Mouse (Mus musculus) skeletal muscle tissue, adult 2 months (tissue): Measurements from ENCODE around the gene Cxcl1.

Source experiments
- DNase-seq: peaks from one replicate; pipeline ENCODE4 v3.0.0-alpha.2; 2012; ENCODE audit warnings: low read depth, low spot score

Cxcl1 gene

DNA sequence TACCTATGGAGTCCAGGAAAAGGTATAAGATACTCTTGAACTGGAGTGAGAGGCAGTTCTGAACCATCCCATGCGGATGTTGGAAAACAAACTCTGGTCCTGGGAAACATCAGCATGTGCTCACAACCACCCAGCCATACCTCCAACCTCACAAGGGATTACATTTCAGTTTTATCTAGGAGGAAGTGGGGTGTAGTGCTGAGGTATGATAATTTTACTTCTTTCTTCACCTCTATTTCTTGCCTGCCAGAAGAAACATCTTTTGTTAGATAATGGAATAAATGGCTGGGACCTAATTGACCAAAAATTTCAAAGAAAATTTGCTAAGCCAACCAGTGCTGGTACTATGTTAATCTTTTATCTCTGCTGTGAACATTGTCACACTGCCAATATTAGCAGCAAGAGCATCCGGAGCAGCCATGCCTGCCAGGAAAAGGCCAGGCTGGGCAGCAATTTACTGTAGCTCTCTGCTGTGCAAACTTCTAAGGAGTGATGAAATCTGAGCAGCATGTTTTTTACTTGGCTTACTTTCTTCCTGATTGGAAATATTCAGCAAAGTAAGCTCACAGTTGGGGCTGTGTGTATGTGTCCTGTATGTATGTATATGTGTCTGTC lies 6.3 kb upstream of the Cxcl1 start:
- no peak for DNase-seq

DNA sequence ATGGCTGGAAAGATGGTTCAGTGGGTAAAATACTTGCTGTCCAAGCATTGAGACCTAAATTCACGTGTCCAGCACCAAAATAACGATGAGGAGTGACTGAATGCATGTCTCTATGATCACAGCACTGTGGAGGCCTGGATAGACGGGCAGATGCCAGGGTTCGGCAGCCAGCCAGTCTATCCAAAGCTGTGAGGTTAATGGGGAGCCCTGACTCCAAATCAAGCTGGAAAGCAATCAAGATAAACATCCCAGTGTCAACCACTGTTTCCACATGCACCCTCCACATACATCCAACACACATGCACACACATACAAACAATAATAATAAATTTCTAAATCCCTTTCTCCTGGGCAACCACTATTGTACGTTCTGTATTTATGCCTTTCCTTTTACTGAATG lies 2.4 kb upstream of the Cxcl1 start:
- no peak for DNase-seq

DNA sequence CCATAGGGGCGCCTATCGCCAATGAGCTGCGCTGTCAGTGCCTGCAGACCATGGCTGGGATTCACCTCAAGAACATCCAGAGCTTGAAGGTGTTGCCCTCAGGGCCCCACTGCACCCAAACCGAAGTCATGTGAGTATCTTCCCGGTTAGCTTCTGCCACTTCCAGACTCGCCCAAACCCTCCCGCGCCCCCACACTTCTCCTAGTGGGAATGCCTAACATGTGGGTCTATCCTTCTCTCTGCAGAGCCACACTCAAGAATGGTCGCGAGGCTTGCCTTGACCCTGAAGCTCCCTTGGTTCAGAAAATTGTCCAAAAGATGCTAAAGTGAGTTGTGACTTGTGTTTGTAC lies 398 bp downstream of the Cxcl1 start:
- no peak for DNase-seq

DNA sequence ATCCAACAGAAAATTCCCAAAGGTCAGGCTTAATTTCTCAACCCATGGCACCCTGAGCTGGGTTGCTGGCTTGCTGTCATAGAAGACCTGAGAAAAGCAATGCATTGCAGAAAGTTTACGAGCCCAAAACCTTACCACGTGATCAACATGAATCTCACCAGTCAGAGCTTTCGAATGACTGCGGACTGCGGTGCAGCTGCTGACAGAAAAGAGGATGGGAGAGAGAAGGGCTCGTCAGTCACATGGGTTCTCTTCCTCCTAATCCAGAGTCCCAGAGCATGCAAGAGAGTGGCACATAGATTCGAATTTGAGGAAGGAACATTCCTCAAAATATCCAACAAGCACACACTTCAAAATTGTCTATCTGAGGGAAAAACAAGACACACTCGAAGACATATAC lies 3.2 kb downstream of the Cxcl1 start:
- DNase-seq, result no peak

DNA sequence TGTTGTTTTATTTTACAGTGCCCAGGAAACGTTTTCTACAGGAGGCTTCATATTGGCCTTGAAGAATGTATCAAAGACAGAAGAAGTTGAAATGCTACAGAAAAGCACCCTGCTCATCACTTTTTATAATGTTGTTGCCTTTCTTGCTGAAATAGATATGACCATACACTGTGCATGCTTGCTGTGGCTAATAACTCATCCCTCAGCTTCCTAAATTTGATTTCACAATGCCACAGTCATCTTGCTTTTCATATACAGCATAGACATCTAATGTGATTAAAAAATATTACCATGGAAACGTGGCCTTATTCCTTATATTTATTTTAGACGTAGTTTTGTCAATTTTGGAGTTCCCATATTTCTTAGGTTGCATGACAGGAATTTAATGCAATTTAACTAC lies 6.4 kb downstream of the Cxcl1 start:
- DNase-seq, result no peak

DNA sequence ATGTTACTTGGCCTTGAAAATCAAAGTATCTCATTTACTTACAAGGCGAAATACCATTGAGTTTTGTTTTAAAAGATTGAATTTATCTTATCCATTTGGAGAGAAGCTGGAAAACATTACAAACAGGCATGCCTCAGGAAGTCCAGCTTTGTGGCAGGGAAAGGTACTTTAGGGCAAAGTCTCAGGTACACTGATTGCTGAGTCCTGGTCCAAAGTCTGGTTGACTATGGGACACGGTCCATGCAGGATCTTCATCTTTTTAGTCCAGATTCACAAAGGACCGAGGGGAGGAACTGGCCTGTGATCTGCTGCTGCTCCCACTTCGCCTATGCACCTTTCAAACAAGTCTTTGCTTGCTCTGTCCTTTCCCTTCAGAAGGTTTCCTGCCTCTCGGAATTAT lies 8.3 kb downstream of the Cxcl1 start:
- no peak for DNase-seq

DNA sequence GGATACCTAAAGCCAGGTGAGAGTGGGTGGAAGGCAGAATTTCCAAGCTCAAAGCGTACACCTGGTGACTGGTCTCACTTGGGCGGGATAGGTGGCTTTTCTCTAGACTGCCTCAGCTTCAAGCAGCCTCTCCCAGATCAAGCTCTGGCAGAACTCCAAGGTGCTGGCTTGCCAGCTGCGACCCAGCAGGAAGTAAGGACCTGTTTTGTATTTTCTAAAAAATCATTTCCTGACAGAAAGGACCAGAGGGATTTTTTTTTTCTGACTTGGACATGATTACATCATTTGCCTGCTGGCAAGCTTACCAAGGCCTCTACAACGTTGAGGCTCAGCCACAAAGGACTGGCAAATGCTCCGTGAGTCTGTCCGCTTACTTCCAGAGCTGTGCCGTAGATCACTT lies 9.1 kb downstream of the Cxcl1 start:
- peak; percentile 67 for DNase-seq

DNA sequence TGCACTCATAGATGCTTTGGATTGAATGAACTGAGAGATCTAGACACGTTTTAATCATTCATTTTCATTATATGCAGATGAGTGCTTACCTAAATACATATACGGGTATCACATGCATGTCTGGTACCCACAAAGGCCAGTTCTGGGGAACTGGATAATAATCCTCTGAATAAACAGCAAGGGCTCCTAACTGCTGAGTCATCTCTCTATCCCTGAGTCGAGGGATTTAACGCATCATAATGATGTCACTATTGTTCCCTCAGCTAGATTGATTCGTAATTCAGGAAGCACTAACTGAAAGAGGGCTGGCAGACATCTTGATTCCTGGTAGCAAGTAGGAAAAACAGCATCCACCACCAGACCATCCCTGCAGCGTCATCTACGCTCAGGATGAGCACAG lies 9.6 kb downstream of the Cxcl1 start:
- DNase-seq, result no peak

DNA sequence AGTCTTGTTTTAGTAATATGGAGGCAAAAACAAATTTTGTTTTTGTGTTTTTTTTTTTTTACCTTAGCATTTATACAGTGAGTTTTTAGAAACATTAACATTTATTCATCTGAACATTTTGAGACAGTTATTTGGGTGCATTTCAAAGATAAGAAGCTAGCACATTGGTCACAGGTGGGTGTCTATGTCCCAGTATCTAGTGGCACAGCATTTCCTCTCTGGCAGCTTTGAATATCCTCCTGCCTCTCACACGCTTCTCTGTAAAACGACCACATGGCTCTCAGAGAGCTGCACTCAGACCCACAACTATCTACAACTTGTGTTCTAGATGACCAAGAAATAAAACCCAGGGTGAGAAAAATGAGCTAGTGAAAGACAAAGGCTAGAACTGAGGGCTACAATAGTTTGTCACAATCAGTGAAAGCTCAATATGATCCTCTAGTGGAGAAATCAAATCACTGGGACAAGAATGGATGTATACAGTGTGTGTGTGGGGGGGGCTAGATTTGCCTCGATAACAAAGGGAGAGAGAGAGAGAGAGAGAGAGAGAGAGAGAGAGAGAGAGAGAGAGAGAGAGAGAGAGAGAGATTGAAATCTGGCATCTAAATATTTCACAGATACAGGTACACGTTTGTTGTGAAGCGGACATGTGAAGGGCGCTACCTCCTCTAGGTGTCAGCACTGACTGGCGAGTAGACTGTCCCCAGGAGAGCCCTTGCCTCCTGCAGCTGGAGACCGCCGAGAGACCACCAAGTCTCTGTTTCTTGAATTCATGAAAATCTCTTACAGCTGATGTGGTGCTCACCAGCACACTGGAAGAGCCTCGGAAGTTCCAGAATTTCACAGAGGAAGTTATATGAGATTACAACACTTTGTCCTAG lies 11.6 kb downstream of the Cxcl1 start:
- no peak for DNase-seq

DNA sequence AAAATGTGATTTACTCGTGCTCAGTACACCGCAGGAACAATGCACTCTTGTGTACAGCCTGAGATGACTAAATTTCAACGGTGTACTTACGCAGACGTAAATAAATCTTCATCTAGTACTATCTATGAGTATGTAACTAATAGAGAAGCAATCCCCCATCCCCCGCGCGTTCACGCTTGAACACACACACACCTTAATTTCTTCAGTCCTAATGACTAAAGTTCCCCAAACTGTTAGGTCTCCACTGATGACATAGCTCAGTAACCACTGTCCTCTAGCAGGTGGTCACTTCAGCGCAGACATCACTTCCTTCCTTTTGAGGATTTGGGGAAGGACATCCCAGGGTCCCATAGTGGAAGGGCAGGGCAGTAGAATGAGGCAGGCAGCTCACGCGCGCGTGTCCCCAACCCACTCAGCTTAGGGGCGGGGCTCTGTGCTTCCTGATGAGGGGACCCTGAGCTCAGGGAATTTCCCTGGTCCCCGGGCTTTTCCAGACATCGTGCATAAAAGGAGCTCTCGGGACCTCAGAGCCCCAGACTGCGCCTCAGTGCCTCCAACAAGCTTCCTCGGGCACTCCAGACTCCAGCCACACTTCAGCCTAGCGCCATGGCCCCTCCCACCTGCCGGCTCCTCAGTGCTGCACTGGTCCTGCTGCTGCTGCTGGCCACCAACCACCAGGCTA lies 12.4 kb downstream of the Cxcl1 start, which contains the start of gene Cxcl2:
Gene Cxcl2, plus strand, starts transcription at position 533 of the 682 bp plus-strand sequence.
- no peak for DNase-seq

DNA sequence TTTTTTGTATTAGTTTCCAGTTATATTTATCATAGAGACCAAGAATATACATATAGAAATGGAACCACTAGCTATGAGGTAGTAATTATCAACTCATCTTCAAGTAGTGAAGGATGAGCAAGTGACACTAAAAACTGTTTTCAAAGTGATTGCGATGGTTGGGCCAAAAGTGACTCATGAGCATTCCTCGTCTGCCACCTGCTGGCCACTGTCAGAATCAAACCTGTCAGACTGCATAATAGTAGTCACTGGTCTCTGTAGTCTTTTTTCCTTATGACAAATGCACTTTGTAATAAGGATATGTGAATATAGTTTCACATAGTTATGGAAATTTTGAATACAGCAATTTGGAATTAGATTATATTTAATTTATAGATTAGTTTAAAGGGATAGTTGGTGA lies 17.9 kb downstream of the Cxcl1 start:
- DNase-seq, result peak; percentile 27

DNA sequence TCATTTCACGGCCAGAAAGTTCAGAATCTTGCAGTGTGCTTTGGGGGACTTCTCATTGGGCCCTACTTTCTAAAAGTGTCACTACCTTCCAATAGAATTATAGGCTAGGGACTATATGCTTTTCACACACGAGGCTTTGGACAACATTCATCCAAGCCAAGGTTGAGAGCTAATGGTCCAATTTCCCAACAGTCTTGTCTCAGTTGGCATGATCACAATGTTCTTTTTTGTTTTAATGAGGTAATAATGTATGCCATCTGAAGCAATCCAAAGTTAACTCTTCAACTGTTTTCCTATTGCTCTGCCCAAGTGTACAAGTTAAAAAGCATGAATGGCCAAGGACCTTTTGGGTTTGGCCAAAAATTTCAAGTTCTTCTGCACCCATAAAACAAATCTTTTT lies 28.5 kb downstream of the Cxcl1 start:
- DNase-seq, result no peak

DNA sequence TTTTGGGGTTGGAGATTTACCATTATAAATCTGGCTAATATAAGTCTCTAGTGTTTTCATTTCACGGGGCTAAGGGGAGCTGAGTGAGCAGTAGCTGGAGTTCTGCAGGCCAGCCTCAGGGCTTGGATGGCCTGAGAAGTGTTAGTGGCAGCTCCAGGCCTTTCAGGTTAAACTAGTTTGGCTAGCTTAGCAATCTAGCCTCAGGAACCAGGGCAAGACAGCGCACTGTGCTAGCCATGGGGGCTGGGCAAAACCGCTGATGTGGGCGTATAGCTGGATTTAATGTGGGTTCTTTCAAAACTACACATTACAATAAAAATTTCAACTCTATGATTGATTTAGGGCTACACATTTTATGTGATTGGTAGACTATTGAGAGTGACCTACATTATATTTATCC lies 31.9 kb downstream of the Cxcl1 start:
- DNase-seq, result no peak

DNA sequence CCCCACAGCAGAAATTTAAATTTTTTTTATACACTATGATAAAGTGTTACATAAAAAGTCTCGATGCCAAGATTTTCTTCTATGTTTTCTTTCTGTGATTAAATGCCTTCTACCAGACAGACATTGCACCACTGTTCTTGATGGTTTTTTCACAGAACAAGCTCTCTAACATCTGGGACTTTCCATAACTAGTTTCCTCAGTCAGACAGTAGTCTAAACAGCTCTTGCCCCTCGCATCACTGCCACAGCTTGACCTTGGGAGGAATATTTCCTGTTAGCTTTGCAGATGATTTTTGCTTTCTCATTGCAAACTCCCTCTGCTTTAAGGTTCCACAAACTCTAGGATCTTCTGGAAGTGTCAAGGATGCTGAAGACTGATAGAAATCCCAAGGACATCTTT lies 39.5 kb downstream of the Cxcl1 start:
- DNase-seq, result no peak

DNA sequence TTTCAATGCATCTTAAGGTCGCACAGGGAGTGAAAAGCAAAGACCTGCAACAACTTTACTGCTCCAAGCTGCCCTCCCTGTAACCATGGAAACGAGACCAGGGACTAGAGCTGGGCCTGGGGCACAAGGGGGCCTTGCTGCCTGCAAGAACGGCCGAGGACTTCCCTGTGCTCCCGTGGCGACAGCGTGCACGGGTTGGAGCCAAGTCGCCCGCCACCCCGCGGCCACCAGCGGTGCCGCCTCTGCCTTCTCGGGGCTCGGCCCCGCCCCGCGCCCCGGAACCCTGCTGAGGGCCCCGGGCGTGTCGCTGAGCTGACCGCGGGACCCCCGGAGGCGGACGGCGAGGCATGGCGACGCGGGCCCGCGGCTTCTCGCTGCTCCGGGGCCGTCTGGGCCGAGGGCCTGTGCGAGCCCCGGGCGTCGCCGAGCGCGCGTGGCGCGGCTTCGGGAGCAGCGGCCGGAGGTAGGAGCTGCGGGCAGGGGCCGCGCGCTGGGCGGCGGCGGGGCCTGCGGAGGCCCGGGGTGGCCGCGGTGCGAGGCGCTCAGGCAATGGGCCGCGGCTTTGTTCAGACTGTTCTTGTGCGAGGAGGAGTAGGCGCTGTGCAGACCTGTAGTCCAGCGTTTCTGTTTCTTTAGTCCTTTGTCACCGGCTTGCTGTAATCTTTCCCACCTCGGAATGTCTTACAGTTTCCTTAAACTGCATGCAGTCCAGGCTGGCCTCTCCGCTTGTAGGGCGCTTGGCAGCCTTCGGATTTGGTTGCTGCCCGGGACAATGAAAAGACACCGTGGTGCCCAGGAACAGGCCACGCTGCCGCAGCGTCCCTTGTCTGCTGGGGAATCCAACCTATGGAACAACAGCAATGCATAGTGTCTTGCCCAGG lies 40.2 kb downstream of the Cxcl1 start, which contains the start of gene Mthfd2l:
Gene Mthfd2l, plus strand, starts transcription at position 147 of the 881 bp plus-strand sequence.
- DNase-seq, result peak; percentile 62

DNA sequence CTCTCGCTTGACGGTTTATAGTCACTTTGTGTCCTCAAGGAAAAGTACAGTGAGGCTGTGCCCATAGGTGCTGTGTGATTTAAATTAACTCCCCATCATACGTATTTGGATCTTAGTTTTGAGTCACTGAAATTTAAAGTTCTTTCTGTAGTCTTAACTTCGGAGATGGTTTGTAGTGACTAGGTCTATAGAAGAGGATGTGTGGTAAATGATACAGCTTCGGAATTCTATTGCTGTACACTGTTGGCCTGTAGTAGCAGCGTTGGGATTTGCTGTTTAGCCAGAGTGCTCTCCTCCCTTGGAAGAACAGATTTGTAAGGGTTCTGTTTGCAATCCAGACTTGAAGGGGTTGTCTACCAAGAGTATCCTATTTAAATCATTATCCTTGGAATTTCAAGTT lies 40.9 kb downstream of the Cxcl1 start:
- DNase-seq, result no peak

DNA sequence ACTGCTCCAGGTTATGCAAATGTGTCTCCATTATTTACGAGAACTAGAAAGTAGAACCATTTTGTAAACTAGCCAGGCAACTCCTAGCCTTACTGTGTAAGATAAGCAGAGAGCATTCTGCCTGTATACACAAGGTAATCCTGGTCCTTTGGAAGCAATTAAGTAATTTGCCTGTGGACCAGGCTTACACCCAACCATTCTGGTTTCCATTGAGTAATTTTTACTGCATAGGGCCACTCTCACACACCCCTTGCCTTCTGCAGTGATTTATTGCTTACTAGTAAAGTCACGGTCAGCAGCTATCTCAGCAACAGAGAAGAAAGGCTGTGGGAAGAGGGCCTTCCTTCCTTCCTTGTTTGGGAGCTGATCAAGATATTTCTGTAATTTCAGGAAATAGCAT lies 45.7 kb downstream of the Cxcl1 start:
- no peak for DNase-seq
